Mouse (Mus musculus) olfactory bulb, adult 2 months (tissue): Measurements from ENCODE around the gene Gzmm. TPM values are rescaled to one million over a fixed set of nuclear protein-coding genes. Genes with fewer than 3 reads are reported as not detected.

Experiments used
- H3K27ac ChIP-seq: fragments of 200-500 bp; 2 replicates; pipeline ENCODE4 v1.5.1; 2012; ENCODE audit warnings: low read depth, low read length; ENCODE audit not compliant: insufficient read depth
- H3K4me1 ChIP-seq: fragments of 200-500 bp; 2 replicates; pipeline ENCODE4 v1.6.1; 2012; ENCODE audit warnings: low read length; ENCODE audit not compliant: control insufficient read depth, insufficient read depth
- H3K4me3 ChIP-seq: fragments of 200-500 bp; 2 replicates; pipeline ENCODE4 v1.5.1; 2012; ENCODE audit warnings: mild to moderate bottlenecking, low read depth, low read length, moderate library complexity; ENCODE audit not compliant: insufficient read depth
- CTCF ChIP-seq: fragments of 200-500 bp; IDR thresholded peaks from 2 replicates; pipeline ENCODE4 v1.5.1; 2012; ENCODE audit warnings: low read depth, mild to moderate bottlenecking, low read length, moderate library complexity; ENCODE audit not compliant: insufficient read depth
- POLR2A ChIP-seq: fragments of 200-500 bp; IDR thresholded peaks from 2 replicates; pipeline ENCODE4 v1.6.1; 2012; ENCODE audit warnings: mild to moderate bottlenecking, low read depth, low read length, moderate library complexity; ENCODE audit not compliant: insufficient read depth
- WGBS: fragments of 180-500 bp; shearing (Covaris S2); methylation state at CpG from one replicate; pipeline ENCODE4 v1.1.7; 2018; 5-methylcytosine and 5-hydroxymethylcytosine counted together
- polyA plus RNA-seq: library from polyadenylated mRNA; stranded (reverse); fragments of >200 nt; gene quantifications from 2 replicates; pipeline ENCODE4 v1.2.4, GENCODE M21; 2012; ENCODE audit warnings: low replicate concordance; ENCODE audit not compliant: missing spikeins, insufficient read depth, insufficient read length

Gene Gzmm
- polyA plus RNA-seq, 1 experiment, result not detected

GRCm38 (mm10) chr10:79743650-79744365, 55.0 kb downstream of the Gzmm start:
- Histone ChIP-seq H3K4me1 (peaks cover 4% of the 10 kb centered on the region; the same call in 1 of the 2 replicates), H3K27ac (no peak overlapping the region), H3K4me3 (no peak overlapping the region)
- WGBS, result 89% methylated on average over 15 of the region's 15 CpGs
- TF ChIP-seq CTCF (no peak), POLR2A (no peak)

Other genes starting within 250 kb of the Gzmm start
- gene Vmn2r83, start 220.3 kb upstream of the Gzmm start, polyA plus RNA-seq, result not detected in 2 replicates
- gene Plpp2, start 155.2 kb upstream of the Gzmm start, polyA plus RNA-seq, result not detected in 2 replicates
- gene Mier2, start 133.8 kb upstream of the Gzmm start, polyA plus RNA-seq, result not detected in 2 replicates
- not detected in 2 replicates for gene Theg, start 101.7 kb upstream of the Gzmm start, polyA plus RNA-seq
- gene C2cd4c, start 75.0 kb upstream of the Gzmm start, polyA plus RNA-seq, result not detected in 2 replicates
- gene Shc2, start 51.1 kb upstream of the Gzmm start, polyA plus RNA-seq, result not detected in 2 replicates
- not detected in 2 replicates for gene Odf3l2, start 43.3 kb upstream of the Gzmm start, polyA plus RNA-seq
- not detected in 2 replicates for gene Madcam1, start 24.5 kb upstream of the Gzmm start, polyA plus RNA-seq
- gene Tpgs1, start 19.7 kb upstream of the Gzmm start, polyA plus RNA-seq, result not detected in 2 replicates
- not detected in 2 replicates for gene Cdc34, start 6.8 kb upstream of the Gzmm start, polyA plus RNA-seq
- not detected in 2 replicates for gene Bsg, start 15.5 kb downstream of the Gzmm start, polyA plus RNA-seq
- gene Hcn2, start 27.6 kb downstream of the Gzmm start, polyA plus RNA-seq, result not detected in 2 replicates
- gene Polrmt, start 57.6 kb downstream of the Gzmm start, polyA plus RNA-seq, result not detected in 2 replicates
- gene Fgf22, start 66.1 kb downstream of the Gzmm start, polyA plus RNA-seq, result not detected in 2 replicates
- gene Rnf126, start 77.9 kb downstream of the Gzmm start, polyA plus RNA-seq, result not detected in 2 replicates
- not detected in 2 replicates for gene Fstl3, start 88.3 kb downstream of the Gzmm start, polyA plus RNA-seq
- not detected in 2 replicates for gene Prss57, start 101.9 kb downstream of the Gzmm start, polyA plus RNA-seq
- gene Palm, start 104.6 kb downstream of the Gzmm start, polyA plus RNA-seq, result not detected in 2 replicates
- gene Misp, start 132.0 kb downstream of the Gzmm start, polyA plus RNA-seq, result not detected in 2 replicates
- 555 TPM in 1 of 2 replicates, not detected in the other for gene Ptbp1, start 165.4 kb downstream of the Gzmm start, polyA plus RNA-seq
- gene Prtn3, start 185.5 kb downstream of the Gzmm start, polyA plus RNA-seq, result not detected in 2 replicates
- not detected in 2 replicates for gene Plppr3, start 185.6 kb downstream of the Gzmm start, polyA plus RNA-seq
- gene Elane, start 197.2 kb downstream of the Gzmm start, polyA plus RNA-seq, result not detected in 2 replicates
- not detected in 2 replicates for gene Cfd, start 201.8 kb downstream of the Gzmm start, polyA plus RNA-seq
- not detected in 2 replicates for gene Med16, start 219.9 kb downstream of the Gzmm start, polyA plus RNA-seq
- not detected in 2 replicates for gene Gm26602, start 221.8 kb downstream of the Gzmm start, polyA plus RNA-seq
- gene Kiss1r, start 228.0 kb downstream of the Gzmm start, polyA plus RNA-seq, result not detected in 2 replicates
- gene R3hdm4, start 232.2 kb downstream of the Gzmm start, polyA plus RNA-seq, result not detected in 2 replicates
- not detected in 2 replicates for gene Arid3a, start 238.0 kb downstream of the Gzmm start, polyA plus RNA-seq